Mouse (Mus musculus): ENCODE measurements around the gene Ccdc114. TPM values are rescaled to one million over a fixed set of nuclear protein-coding genes. Genes with fewer than 3 reads are reported as not detected.

The Ccdc114 gene
- polyA plus RNA-seq, 1 experiment from 2014 or later: 2.7 TPM

DNA sequence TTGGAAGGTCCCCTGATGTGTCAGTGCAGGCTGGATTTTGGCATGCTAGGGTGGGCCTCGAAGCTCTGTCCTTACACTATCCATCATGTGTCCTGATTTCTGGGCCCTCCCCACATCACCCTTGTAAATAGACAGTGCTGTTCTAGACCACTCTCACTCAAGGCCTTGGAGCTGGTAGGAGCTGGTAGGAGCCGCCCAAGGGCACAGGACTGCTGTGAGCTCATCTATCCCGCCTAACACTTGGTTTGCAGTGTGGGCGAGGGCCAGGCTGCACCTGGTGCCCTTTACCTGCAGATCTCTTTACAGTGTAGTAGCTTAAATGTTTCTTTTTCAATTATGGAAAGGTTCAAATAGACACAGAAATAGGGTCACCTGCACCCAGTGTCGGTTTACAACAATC, 8.9 kb upstream of the Ccdc114 start:
- no peaks in the 10 kb centered on the region for H3K27me3 ChIP-seq (replicated peaks; ENCODE audit: control insufficient read depth, insufficient read depth, low read length)
- no peak for ATAC-seq
- no peaks in the 10 kb centered on the region for H3K9me3 ChIP-seq (replicated peaks; ENCODE audit: control insufficient read depth, low read length)
- H3K4me3 ChIP-seq (ENCODE audit: low read depth, low read length): no peak overlapping the region
- no peak overlapping the region for H3K27ac ChIP-seq (ENCODE audit: low read depth, low read length)
- no peak overlapping the region for H3K9ac ChIP-seq (ENCODE audit: low read length)
- WGBS: 93% methylated on average over 5 of the region's 5 CpGs
- H3K4me1 ChIP-seq (ENCODE audit: control insufficient read depth, insufficient read depth, low read length): peaks cover 17% of the 10 kb centered on the region
- no peak for DNase-seq (ENCODE audit: low spot score)
- H3K4me2 ChIP-seq (ENCODE audit: low read length): no peak overlapping the region
- peaks cover under 1% of the 10 kb centered on the region; the same call in 1 of the 2 replicates for H3K36me3 ChIP-seq (ENCODE audit: control insufficient read depth, insufficient read depth, low read length)

DNA sequence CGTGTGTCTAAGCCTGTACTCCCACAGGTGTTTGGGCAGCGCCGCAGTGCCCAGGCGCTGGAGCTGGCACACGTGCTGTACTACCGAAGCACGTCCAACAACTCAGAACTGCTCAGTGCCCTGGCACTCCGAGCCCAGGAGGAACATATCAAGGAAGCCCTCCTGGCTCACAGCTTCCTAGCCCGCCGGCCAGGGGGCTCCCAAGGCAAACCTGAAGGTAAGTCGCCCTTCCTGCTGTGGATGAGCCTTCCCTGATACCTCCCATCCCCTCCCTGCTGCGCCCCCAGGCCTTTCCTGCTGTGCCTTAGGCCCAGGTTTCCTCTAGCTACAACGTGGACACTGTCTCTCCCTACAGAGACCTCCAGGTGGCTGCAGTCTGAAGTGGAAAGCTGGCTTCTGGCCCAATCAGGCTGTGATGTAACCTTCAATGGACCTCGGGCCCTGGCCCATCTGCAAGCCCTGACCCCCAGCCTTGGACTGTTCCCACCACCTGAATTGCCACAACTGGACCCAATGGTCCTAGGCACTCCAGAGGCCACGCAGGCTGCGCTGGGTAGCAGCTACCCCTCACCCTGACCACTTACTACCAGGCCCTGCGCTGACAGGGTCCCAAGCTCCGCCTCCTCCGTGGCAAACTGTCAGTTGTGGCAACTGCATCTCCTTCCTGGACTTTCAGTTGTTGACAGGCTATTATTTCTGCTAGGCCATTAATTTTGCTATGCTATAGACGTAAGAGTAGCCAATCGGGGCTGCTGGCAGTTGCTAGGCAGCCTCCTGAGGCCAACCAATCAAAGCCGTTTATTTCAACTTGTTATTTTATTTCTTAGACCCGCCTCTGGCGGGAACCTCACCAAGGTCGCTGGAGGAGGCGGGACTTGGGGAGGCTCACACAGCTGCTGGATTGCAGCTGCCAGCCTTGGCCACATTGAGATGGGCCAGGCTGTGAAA, 7.5 kb upstream of the Ccdc114 start:
- DNase-seq (ENCODE audit: low spot score): peak; percentile 95
- Histone ChIP-seq H3K27ac (ENCODE audit: low read depth, low read length) (peak overlapping the region; percentile 87), H3K4me1 (ENCODE audit: control insufficient read depth, insufficient read depth, low read length) (peaks cover 17% of the 10 kb centered on the region), H3K9ac (ENCODE audit: low read length) (peak overlapping the region; percentile 54), H3K27me3 (replicated peaks; ENCODE audit: control insufficient read depth, insufficient read depth, low read length) (no peaks in the 10 kb centered on the region), H3K4me2 (ENCODE audit: low read length) (peak overlapping the region; percentile 50), H3K4me3 (ENCODE audit: low read depth, low read length) (peak overlapping the region; percentile 23), H3K36me3 (ENCODE audit: control insufficient read depth, insufficient read depth, low read length) (no peaks in the 10 kb centered on the region), H3K9me3 (replicated peaks; ENCODE audit: control insufficient read depth, low read length) (no peaks in the 10 kb centered on the region)
- 32% methylated on average over 26 of the region's 26 CpGs for WGBS
- peak; percentile 89 for ATAC-seq

DNA sequence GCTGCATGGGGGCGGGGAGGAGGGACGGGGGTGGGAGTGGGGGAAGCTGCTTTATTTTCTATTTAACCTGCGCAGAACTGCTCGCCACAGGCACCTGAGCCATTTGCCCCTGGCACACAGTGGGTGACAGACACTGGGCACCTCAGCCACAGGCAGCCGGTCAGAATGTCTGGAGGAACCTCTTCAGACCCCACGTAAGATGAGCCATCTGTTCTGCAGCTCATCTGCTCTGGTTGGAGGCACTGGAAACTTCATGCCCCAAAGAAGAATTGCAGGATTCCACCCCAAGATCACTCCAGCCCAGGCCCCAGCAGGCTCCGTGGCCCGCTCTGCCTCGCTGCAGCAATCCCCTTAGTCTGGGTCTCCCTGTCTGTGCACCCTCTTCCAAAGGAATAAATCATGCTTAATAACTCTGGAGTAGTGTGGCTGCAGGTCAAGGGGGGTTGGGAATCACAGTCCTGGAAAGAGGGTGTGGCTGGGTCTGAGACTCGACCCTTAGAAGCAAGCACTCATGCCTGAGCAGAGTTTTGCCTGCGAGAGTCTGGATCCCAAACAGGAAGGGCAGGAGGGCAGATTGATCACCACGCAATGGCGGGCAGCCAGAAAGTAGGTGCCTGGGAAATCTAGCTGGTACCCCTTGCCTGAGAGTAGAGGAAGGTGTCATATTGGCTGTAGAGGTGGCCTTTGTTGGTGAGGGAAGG, 6.7 kb upstream of the Ccdc114 start:
- Histone ChIP-seq H3K4me2 (ENCODE audit: low read length) (peak overlapping the region; percentile 50), H3K9me3 (replicated peaks; ENCODE audit: control insufficient read depth, low read length) (no peaks in the 10 kb centered on the region), H3K27ac (ENCODE audit: low read depth, low read length) (peak overlapping the region; percentile 87), H3K27me3 (replicated peaks; ENCODE audit: control insufficient read depth, insufficient read depth, low read length) (no peaks in the 10 kb centered on the region), H3K36me3 (ENCODE audit: control insufficient read depth, insufficient read depth, low read length) (no peaks in the 10 kb centered on the region), H3K4me1 (ENCODE audit: control insufficient read depth, insufficient read depth, low read length) (peaks cover 17% of the 10 kb centered on the region), H3K4me3 (ENCODE audit: low read depth, low read length) (peak overlapping the region; percentile 23), H3K9ac (ENCODE audit: low read length) (peak overlapping the region; percentile 54)
- 38% methylated on average over 12 of the region's 13 CpGs for WGBS
- ATAC-seq: peak; percentile 49; the same call in 1 of the 2 replicates
- DNase-seq (ENCODE audit: low spot score): no peak

DNA sequence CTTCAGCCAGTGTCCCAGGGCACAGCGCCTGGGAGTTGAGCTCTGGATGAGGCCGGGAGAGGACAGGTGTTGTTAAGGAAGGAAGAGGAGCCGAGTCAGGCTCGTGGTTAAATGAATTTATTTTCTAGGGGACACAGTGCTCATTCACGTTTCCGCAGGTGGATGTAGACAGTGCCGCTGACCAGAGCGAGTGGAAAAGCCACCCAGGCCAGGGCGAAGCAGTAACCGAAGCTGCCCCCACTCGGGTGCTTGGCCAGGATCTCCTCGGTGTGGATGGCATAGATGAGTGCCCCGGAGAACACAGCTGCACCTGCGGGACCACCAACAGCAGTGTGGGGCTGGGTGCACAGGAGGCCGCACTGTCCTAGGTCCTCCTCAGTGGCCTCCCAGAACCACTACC, 5.9 kb upstream of the Ccdc114 start:
- peaks cover 24% of the 10 kb centered on the region for H3K4me1 ChIP-seq (ENCODE audit: control insufficient read depth, insufficient read depth, low read length)
- no peak for DNase-seq (ENCODE audit: low spot score)
- H3K36me3 ChIP-seq (ENCODE audit: control insufficient read depth, insufficient read depth, low read length): no peaks in the 10 kb centered on the region
- ATAC-seq: no peak
- 87% methylated on average over 15 of the region's 15 CpGs for WGBS
- no peak overlapping the region for H3K4me2 ChIP-seq (ENCODE audit: low read length)
- H3K27me3 ChIP-seq (replicated peaks; ENCODE audit: control insufficient read depth, insufficient read depth, low read length): no peaks in the 10 kb centered on the region
- peak overlapping the region; percentile 32 for H3K9ac ChIP-seq (ENCODE audit: low read length)
- H3K9me3 ChIP-seq (replicated peaks; ENCODE audit: control insufficient read depth, low read length): no peaks in the 10 kb centered on the region
- H3K27ac ChIP-seq (ENCODE audit: low read depth, low read length): peak overlapping the region; percentile 87
- no peak overlapping the region for H3K4me3 ChIP-seq (ENCODE audit: low read depth, low read length)

DNA sequence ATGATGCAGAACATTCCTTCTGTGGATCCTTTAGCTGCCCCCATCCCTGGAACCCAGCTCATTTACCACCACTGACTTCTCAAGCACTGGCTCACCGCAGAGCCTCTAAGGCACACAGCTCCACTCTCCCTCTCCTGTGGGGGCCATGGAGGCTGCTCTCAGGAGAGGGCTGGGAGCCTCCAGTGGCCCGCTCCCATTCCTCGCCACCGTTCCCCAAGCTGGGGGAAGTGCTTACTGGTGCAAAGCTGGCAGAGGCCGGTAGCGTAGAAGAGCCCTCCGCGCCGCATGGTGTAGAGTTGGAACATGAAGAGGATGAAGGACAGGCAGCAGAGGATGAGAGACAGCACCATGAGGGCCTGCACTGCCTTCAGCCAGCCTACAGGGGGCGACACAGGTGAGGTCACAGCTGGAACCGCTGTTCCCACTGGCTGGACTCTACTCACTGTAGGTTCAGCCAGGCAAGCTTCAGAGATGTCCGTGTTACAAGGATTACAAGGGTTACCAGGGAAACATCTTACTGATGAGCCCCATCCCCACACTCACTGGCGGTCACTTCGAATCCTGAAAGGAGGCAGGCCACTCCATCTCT, 4.7 kb upstream of the Ccdc114 start:
- ATAC-seq: no peak
- Histone ChIP-seq H3K27ac (ENCODE audit: low read depth, low read length) (no peak overlapping the region), H3K4me2 (ENCODE audit: low read length) (no peak overlapping the region), H3K9me3 (replicated peaks; ENCODE audit: control insufficient read depth, low read length) (no peaks in the 10 kb centered on the region), H3K36me3 (ENCODE audit: control insufficient read depth, insufficient read depth, low read length) (no peaks in the 10 kb centered on the region), H3K27me3 (replicated peaks; ENCODE audit: control insufficient read depth, insufficient read depth, low read length) (no peaks in the 10 kb centered on the region), H3K4me3 (ENCODE audit: low read depth, low read length) (no peak overlapping the region), H3K9ac (ENCODE audit: low read length) (no peak overlapping the region), H3K4me1 (ENCODE audit: control insufficient read depth, insufficient read depth, low read length) (peaks cover 24% of the 10 kb centered on the region)
- WGBS: 72% methylated on average over 14 of the region's 14 CpGs
- DNase-seq (ENCODE audit: low spot score): no peak

DNA sequence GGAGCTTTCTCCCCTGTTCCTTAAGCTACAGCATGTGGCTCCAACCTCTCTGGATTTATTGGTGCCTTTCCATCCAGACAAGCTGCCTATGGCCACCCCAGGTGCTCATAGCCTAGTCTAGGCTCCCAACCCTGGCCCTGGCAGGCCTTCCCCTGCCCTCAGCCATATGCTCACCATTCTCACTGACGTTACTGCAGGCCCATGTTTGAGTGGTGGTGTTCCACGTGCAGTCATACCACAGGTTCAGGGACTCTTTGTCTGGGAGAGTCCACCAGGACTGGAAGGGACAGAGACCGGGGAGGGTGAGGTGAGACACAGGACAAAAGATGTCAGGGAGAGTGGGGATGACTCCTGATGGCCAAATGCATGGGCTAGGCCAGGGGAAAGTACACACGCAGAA, 4.1 kb upstream of the Ccdc114 start:
- Histone ChIP-seq H3K27me3 (replicated peaks; ENCODE audit: control insufficient read depth, insufficient read depth, low read length) (no peaks in the 10 kb centered on the region), H3K9ac (ENCODE audit: low read length) (no peak overlapping the region), H3K4me1 (ENCODE audit: control insufficient read depth, insufficient read depth, low read length) (peaks cover 24% of the 10 kb centered on the region), H3K36me3 (ENCODE audit: control insufficient read depth, insufficient read depth, low read length) (no peaks in the 10 kb centered on the region), H3K27ac (ENCODE audit: low read depth, low read length) (no peak overlapping the region; the same call in 1 of the 2 replicates), H3K4me3 (ENCODE audit: low read depth, low read length) (no peak overlapping the region), H3K9me3 (replicated peaks; ENCODE audit: control insufficient read depth, low read length) (no peaks in the 10 kb centered on the region), H3K4me2 (ENCODE audit: low read length) (no peak overlapping the region)
- DNase-seq (ENCODE audit: low spot score) (no peak), ATAC-seq (no peak)
- WGBS: 79% methylated on average over 4 of the region's 4 CpGs

DNA sequence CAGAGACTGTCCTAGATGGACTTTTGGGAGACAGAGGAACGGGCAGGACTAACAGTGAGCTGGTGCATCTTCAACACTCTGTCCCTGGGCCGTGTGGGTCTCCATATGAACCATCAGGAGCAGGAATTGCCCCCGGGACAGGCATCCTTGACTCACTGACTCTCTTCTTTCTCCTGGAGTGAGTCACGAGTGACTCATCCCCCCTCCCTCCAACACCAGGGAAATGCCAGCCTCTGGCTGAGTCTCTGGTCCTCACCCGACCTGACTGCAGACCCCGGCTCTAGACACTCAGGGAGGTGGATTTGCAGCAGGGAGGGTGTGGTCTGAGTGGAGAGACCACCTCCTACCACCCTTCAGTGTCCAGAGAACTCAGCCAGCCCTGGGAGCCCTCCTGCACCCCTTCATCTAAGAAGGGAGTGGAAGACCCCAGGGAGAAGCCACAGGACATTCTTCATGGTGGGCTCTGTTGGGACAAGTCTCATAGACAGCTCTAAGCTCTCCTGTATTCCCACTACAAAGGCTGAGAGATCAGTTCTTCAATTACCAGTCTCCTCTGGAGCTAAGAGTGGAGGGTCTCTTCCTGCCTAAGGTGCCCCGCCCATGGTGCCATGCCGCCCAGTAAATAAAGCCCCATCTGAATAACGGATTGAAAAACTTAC, 3.2 kb upstream of the Ccdc114 start:
- no peak overlapping the region for H3K27ac ChIP-seq (ENCODE audit: low read depth, low read length)
- 55% methylated on average over 9 of the region's 9 CpGs for WGBS
- peaks cover 23% of the 10 kb centered on the region for H3K4me1 ChIP-seq (ENCODE audit: control insufficient read depth, insufficient read depth, low read length)
- ATAC-seq (no peak), DNase-seq (ENCODE audit: low spot score) (no peak)
- no peak overlapping the region for H3K9ac ChIP-seq (ENCODE audit: low read length)
- H3K4me3 ChIP-seq (ENCODE audit: low read depth, low read length): no peak overlapping the region
- no peak overlapping the region for H3K4me2 ChIP-seq (ENCODE audit: low read length)
- H3K27me3 ChIP-seq (replicated peaks; ENCODE audit: control insufficient read depth, insufficient read depth, low read length): no peaks in the 10 kb centered on the region
- H3K36me3 ChIP-seq (ENCODE audit: control insufficient read depth, insufficient read depth, low read length): no peaks in the 10 kb centered on the region
- no peaks in the 10 kb centered on the region for H3K9me3 ChIP-seq (replicated peaks; ENCODE audit: control insufficient read depth, low read length)

DNA sequence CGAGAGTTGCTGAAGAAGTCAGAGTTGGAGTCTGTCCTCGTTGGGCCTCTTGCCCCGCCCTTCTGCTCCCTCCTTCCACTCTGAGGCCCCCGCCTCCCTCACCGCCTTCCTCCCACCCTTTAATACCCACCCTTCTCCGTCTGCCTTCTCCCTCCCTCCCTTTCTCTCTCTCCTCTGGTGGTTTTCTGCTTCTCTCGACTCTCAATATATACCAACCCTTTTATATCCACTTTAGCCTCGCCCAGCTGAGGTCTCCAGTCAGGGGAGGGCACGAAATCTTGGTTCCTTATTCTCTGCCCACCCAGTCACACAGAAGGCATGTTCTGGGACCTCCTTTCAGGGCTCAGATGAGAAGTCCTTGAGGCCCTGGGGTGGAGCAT, 2.6 kb upstream of the Ccdc114 start, which contains the start of gene Emp3:
Emp3 (minus strand) TSS at position 163 of the 380 bp plus-strand sequence.
- Histone ChIP-seq H3K9ac (ENCODE audit: low read length) (no peak within 1 kb of the TSS), H3K4me3 (ENCODE audit: low read depth, low read length) (no peak within 1 kb of the TSS), H3K27me3 (replicated peaks; ENCODE audit: control insufficient read depth, insufficient read depth, low read length) (no peaks in the 10 kb centered on the region), H3K4me1 (ENCODE audit: control insufficient read depth, insufficient read depth, low read length) (peaks cover 18% of the 10 kb centered on the region), H3K27ac (ENCODE audit: low read depth, low read length) (no peak within 1 kb of the TSS), H3K36me3 (ENCODE audit: control insufficient read depth, insufficient read depth, low read length) (no peaks in the 10 kb centered on the region), H3K4me2 (ENCODE audit: low read length) (no peak within 1 kb of the TSS), H3K9me3 (replicated peaks; ENCODE audit: control insufficient read depth, low read length) (no peaks in the 10 kb centered on the region)
- ATAC-seq: no peak
- DNase-seq (ENCODE audit: low spot score): no peak
- WGBS: 49% methylated on average over 9 of the region's 9 CpGs
